Mouse (Mus musculus) layer of hippocampus, postnatal 36 days (tissue): ENCODE results near the gene Hsf2bp. TPM values are rescaled to one million over a fixed set of nuclear protein-coding genes. Genes with fewer than 3 reads are reported as not detected.

Source experiments
- DNase-seq, 2 experiments: peaks; one replicate each; pipeline ENCODE4 v3.0.0; 2022
- total RNA-seq, 2 experiments: library from RNA; stranded (reverse); gene quantifications; 2 replicates each; pipeline ENCODE4 v1.2.3; 2021

Gene Hsf2bp
- total RNA-seq, 2 experiments from 2014 or later = 0.43 to 1.3 TPM

DNA sequence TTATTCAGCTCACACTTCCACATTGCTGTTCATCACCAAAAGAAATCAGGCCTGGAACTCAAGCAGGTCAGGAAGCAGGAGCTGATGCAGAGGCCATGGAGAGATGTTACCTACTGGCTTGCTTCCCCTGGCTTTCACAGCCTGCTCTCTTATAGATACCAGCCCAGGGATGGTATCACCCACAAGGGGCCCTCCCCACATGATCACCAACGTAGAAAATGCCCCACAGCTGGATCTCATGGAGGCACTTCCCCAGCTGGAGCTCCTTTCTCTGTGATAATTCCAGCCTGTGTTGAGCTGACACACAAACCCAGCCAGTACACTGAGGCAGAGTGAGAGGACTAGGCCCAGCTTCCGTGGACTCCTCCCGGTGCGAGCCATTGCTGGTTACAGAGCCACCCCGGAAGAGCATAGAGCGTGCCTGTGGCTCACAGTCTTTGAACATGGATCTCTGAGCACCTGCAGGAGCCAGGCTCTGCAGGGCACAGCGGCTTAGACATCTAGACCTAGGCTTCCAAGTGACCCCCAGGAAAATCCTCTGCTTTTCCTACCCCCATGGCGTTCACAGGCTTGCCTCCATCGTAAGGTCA lies 130.9 kb downstream of the Hsf2bp start:
- no peak for DNase-seq

- DNase-seq = no peak
Observed at GRCm38 (mm10) chr17:31904036-31904435, 132.1 kb downstream of the Hsf2bp start.

- no peak for DNase-seq
Observed at GRCm38 (mm10) chr17:31902630-31903198, 133.4 kb downstream of the Hsf2bp start.

DNA sequence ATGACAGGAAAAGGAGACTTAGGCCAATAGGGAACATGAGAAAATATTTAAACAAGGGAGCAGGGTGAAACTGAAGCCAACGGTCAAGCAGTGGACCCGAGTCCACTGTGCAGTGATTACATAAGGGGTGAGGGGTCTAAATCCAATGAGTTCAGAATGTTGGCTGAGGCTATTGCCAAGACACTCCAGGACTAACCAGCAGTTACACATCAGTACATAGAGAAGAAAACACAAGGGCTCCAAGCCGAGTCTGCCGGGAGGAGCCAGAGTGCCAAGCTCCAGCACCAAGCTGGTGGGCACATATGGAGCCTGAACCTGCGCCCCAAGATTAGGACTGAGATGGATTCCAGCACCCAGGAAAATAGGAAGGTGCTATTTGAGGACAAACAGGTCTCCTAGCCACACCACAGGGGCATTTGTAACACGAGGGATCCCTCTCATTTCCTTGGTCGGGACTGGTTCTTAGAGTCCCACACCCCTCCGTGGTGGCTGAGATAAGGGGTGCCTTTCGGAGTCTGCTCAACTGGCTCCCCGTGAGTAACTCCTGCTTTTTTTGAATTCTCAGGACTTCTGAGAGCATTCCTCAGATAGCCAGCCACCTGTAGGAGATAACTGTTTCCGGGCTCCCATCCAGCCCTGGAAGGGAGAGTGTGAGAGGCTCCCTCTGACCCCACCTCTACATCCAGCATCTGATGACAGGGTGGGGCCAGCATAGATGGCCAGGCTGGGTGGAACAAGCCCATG lies 134.5 kb downstream of the Hsf2bp start:
- DNase-seq = no peak

- no peak for DNase-seq
Observed at GRCm38 (mm10) chr17:31898941-31899340, 137.2 kb downstream of the Hsf2bp start.

DNA sequence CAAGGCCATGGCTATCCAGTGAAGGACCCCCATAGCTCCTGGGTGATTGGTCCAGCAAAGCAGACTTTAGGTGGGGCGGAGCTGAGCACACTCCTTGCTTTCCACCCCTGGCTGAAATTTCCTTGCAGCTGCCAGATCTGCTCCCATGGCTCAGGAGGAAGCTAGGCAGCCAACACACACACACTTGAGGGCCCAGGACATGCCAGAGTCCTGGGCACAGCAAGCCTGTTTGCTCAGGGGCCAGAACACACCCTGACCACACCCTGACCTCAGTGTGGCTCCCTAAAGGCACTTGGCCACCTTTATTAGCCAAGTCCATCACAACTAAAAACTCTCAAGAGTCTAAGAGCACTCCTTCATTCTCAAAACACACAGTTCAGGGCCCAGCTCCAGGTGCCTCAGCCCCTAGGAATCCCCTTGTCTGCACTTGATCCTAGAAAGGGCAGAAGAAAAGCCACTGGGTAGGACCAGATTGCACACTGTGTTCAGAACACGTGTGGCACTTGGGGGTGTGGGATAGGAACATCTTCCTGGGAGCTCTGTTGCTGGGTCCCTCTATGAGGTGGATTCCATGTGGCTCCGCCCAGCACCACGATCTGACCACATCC lies 138.9 kb downstream of the Hsf2bp start:
- DNase-seq = no peak

GRCm38 (mm10) chr17:31896751-31897150 lies 139.4 kb downstream of the Hsf2bp start:
- DNase-seq = no peak

DNA sequence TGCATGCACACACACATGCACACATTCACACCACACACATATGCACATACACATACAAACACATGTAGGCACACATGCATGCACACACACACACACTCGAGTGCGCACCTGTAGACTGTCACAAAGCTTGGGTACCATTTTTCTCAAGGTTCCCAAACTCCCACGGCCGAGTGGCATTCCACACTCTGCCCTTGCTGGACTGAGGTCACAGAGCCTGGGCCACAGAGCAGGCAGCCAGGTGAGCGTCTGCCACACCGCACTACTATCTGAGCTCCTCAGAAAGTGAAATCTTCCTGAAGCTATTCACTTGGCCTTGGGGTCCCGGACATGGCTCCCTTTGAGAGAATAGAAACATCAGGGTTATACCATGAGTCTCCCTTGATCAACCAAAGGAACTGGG lies 139.8 kb downstream of the Hsf2bp start:
- DNase-seq = no peak

Other genes starting within 250 kb of the Hsf2bp start
- gene Sik1, start 180.5 kb downstream of the Hsf2bp start, total RNA-seq = 10 to 100 TPM; 16.9 to 18.0 TPM
- gene Rrp1b, start 249 bp downstream of the Hsf2bp start, total RNA-seq = 10 to 100 TPM; 17.4 to 19.0 TPM
- gene Notch3, start 130.5 kb upstream of the Hsf2bp start, total RNA-seq = 1 to 10 TPM; 7.0 to 8.2 TPM
- under 1 TPM; 0.23 to 0.75 TPM for gene Ephx3, start 153.2 kb upstream of the Hsf2bp start, total RNA-seq
- 100 to 1,000 TPM; 107 to 127 TPM for gene Brd4, start 248.4 kb upstream of the Hsf2bp start, total RNA-seq